Mouse (Mus musculus) ovary, postnatal 10 days (tissue): ENCODE results near the gene Hist1h2bn.
"Not testable (repeated sequence)": the region's sequence is repeated elsewhere in the genome, so short reads cannot be mapped to it uniquely, and the experiment has no call there.

Source experiments
- DNase-seq: peaks from one replicate; pipeline ENCODE4 v3.0.0; 2022; ENCODE audit warnings: low spot score

Gene Hist1h2bn

DNA sequence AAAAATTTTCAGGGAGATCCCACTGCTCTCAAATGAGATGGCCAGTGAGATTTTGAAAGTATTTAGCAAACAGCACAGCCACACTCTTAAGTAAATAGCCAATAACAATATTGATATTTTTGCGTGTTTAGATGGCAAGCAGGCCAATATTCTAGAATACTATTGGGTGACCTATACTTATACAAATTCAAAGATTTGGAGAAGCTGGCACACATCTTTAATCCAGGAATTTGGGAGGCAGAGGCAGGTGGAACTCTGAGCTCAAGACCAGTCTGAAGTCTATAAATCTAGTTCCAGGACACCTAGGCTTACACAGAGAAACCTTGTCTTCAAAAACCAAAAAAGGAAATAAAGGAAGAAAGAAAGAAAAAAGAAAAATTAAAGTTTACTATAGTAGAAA is 27.7 kb downstream of the Hist1h2bn start:
- DNase-seq: no peak

- not testable (repeated sequence) for DNase-seq
Observed at GRCm38 (mm10) chr13:21782361-21783254, 28.7 kb downstream of the Hist1h2bn start.

GRCm38 (mm10) chr13:21783255-21783617 is 29.3 kb downstream of the Hist1h2bn start, which contains the start of gene Hist1h3i:
Hist1h3i (minus strand) TSS chr13:21783370.
- no peak for DNase-seq

GRCm38 (mm10) chr13:21783734-21784161 is 29.8 kb downstream of the Hist1h2bn start:
- no peak for DNase-seq

GRCm38 (mm10) chr13:21784311-21784710 is 30.4 kb downstream of the Hist1h2bn start:
- DNase-seq: no peak

- DNase-seq: no peak
Observed at GRCm38 (mm10) chr13:21786189-21786898, 32.4 kb downstream of the Hist1h2bn start.

DNA sequence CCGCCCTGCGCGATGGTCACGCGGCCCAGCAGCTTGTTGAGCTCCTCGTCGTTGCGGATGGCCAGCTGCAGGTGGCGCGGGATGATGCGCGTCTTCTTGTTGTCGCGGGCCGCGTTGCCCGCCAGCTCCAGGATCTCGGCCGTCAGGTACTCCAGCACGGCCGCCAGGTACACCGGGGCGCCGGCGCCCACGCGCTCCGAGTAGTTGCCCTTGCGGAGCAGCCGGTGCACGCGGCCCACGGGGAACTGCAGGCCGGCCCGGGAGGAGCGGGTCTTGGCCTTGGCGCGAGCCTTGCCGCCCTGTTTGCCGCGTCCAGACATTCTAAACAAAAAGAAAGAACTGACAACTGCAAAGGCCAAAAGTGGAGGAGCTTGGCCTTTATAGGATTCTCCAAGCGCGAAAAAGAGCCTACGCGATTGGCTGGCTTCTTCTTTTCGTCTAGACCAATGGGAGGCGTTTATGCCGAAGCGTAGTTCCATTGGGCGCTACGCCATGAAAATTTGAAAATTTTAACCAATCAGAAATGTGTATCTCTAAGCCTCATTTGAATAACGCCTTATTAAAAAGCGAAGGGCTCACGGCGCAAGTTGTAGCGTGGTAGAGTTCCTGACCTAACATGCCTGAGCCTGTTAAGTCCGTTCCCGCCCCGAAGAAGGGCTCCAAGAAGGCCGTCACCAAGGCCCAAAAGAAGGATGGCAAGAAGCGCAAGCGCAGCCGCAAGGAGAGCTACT is 33.1 kb downstream of the Hist1h2bn start, which contains the start of the genes Hist1h2an and Hist1h2bp:
Hist1h2an (minus strand) TSS at position 320 of the 731 bp plus-strand sequence.
Hist1h2bp (plus strand) TSS at position 563 of the 731 bp plus-strand sequence.
- DNase-seq: peak; percentile 78

GRCm38 (mm10) chr13:21787760-21788593 is 34.1 kb downstream of the Hist1h2bn start:
- DNase-seq: no peak

DNA sequence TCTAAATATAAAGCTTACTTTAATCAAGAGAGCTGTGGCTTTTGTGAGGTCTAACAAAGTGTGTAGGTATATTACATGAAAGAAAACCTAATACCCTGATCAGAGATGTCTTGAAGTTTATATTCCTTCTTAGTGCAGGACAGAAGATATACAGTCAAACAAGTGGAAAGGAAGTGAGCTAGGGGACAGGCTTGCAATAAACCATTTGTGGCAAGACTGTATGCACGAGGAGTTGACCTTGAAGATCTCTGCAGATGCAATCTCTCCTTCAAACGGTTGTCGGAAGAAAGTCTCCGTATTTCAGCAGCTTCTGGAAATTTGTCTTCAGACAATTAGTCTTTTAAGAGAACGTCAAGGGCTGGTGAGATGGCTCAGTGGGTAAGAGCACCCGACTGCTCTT is 36.0 kb downstream of the Hist1h2bn start:
- DNase-seq: no peak

DNA sequence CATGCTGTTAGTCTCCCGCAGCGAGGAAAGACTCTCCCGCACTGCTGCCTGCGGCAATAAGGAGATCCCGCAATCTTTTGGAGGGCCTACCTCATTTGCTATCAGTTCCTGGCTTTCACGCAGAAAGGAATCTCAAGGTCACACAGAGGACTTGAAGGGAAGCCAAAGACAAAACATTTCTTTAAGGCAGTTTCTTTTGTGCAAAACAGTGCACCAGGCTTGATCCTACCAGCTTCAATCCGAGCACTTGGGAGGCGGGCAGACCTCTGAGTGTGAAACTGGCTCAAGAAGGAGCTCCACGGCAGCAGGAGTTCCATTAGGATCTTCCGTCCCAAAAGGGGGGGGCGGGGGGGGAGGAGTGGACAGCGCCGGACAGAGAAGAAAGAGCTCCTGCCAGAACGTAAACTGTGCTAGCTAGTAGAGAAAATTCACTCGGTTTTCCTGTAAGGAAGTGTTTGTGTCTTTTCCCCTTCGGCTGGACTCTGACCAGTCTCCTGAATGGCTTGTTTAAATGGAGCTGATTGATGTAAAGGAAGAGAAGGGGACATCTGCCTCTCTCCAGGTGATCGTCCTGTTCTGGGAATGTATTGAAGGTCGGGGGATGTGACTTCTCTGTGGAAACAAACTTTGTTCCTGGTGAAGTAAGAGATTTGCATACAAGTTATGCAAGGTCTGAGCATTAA is 36.8 kb downstream of the Hist1h2bn start:
- DNase-seq: no peak

DNA sequence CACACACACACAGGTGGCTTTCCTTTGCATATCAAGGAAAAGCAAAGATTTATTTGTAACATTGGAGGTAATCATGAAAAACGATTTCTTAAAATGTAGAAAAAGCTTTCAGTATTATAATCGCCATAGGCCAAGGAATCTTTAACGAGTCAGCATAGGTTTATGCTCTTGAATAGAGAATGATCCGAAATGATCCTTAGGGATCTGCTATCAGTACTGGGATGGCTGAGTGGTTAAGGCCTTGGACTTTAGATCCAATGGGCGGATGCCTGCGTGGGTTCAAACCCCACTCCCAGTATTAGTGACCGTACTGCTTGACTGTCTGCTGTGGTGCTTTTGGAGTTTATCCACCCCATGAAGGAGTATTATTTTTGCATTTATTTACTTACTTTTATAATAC is 41.7 kb downstream of the Hist1h2bn start:
- no peak for DNase-seq

GRCm38 (mm10) chr13:21797163-21797562 is 43.2 kb downstream of the Hist1h2bn start:
- DNase-seq: not testable (repeated sequence)

GRCm38 (mm10) chr13:21803058-21803457 is 49.1 kb downstream of the Hist1h2bn start:
- DNase-seq: not testable (repeated sequence)
